Mouse (Mus musculus) brain, embryonic 14.5 days (tissue): ENCODE measurements around the gene Mcf2l.

Experiments
- CTCF ChIP-seq: fragments of 200-500 bp; IDR thresholded peaks from 2 replicates; pipeline ENCODE4 v1.5.1; 2012; ENCODE audit warnings: inconsistent platforms, mild to moderate bottlenecking, moderate library complexity, borderline replicate concordance; ENCODE audit not compliant: insufficient read depth, insufficient read length; ENCODE audit errors: extremely low read depth
- POLR2A ChIP-seq: fragments of 200-500 bp; IDR thresholded peaks from 2 replicates; pipeline ENCODE4 v1.6.1; 2012; ENCODE audit warnings: mild to moderate bottlenecking, inconsistent platforms, borderline replicate concordance; ENCODE audit not compliant: poor library complexity, insufficient read depth, insufficient read length, severe bottlenecking; ENCODE audit errors: extremely low read depth

DNA sequence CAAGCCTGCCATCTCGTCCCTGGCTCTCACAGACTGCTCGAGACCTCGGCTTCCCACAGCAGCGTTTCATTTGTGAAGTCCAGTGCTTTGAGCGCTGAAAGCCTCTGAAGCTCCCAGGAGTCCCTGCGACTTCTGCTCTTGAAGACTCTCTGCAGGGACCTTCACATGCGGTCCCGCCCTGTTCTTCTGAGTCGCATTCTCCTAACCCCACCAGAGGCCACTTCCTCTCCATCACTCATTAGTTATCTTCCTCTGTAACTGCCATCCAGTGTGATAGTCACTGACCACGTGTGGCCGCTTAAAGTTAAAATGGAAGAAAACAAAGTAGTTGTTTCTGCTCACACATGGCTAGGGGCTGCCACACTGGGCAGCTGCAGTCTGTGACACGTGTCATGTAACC lies 103.7 kb downstream of the Mcf2l start:
- TF ChIP-seq CTCF: no peak
- TF ChIP-seq POLR2A: no peak
